8 mouse cellular contexts compared by ENCODE assay signal in the genomic region with DNA sequence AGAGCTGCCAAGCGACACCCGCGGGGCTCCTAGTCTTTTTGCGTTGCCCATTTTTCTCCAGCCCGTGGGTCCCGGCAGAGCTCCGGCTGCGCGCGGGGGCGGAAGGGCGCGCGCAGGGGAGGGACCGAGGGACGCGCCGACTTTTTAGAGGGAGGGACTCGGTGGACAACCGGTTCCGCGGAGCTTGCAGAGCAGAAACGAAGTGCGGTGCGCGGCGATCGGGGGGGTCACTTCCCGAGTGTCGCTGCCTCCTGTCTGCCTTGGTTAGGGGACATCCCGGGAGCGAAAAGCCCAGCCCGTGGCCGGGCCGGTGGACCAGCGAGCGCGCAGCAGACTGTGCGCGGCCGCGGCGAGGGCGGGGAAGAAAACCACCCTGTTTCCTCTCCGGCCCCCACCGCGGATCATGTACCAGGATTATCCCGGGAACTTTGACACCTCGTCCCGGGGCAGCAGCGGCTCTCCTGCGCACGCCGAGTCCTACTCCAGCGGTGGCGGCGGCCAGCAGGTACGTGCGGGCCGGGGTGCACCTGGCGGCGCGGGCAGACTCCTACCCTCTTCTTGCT. TPM values are rescaled to one million over a fixed set of nuclear protein-coding genes. Genes with fewer than 3 reads are reported as not detected.
DNase-seq lines count a peak whose midpoint lies in the region; ATAC-seq and TF ChIP-seq lines count a peak whose summit lies in the region.

No protein-coding gene starts in this region.

- peaks cover 37% of the 10 kb centered on the region for H3K4me1 ChIP-seq in E14TG2a.4 (replicated peaks; ENCODE audit: low read depth, low read length)
- H3K4me1 ChIP-seq in forebrain, embryonic 12.5 days, result peaks cover 30% of the 10 kb centered on the region
- peaks cover 48% of the 10 kb centered on the region for H3K4me1 ChIP-seq in lung, embryonic 15.5 days

- TF ChIP-seq CTCF in E14TG2a.4 (conservative IDR thresholded peaks at IDR 0.05; ENCODE audit: low read length), result no peak

- H3K27me3 ChIP-seq in E14TG2a.4 (ENCODE audit: insufficient read depth, low read length), result peaks cover 69% of the 10 kb centered on the region
- H3K27me3 ChIP-seq in forebrain, embryonic 12.5 days, result peaks cover 75% of the 10 kb centered on the region
- no peaks in the 10 kb centered on the region for H3K27me3 ChIP-seq in lung, embryonic 15.5 days

- peak overlapping the region; percentile 96 for H3K4me2 ChIP-seq in forebrain, embryonic 12.5 days
- peak overlapping the region; percentile 92 for H3K4me2 ChIP-seq in lung, embryonic 15.5 days

- DNase-seq in adrenal gland, postnatal 36 days, result peak; percentile 76 to 83
- DNase-seq in heart, postnatal 10 days, result peak; percentile 86 to 87
- DNase-seq in kidney, postnatal 4 days, result peak; percentile 79 to 86
- peak; percentile 33 for DNase-seq in retina, embryonic 14.5 days (ENCODE audit: low spot score)
- peak; percentile 62 for DNase-seq in thymus, postnatal 4 days

- peak overlapping the region; percentile 63 for H3K9ac ChIP-seq in forebrain, embryonic 12.5 days
- peak overlapping the region; percentile 67 for H3K9ac ChIP-seq in lung, embryonic 15.5 days

- peak overlapping the region; percentile 91 for H3K4me3 ChIP-seq in E14TG2a.4 (replicated peaks; ENCODE audit: low read length)
- H3K4me3 ChIP-seq in forebrain, embryonic 12.5 days (replicated peaks), result peak overlapping the region; percentile 61
- peak overlapping the region; percentile 63 for H3K4me3 ChIP-seq in lung, embryonic 15.5 days

- 0 out of 2 replicates have a peak overlapping the region, but pooled peaks have one; percentile 58 for H3K27ac ChIP-seq in forebrain, embryonic 12.5 days
- peak overlapping the region; percentile 99 for H3K27ac ChIP-seq in lung, embryonic 15.5 days

- intact Hi-C loops in heart, postnatal 10 days (cut with DNase I), result loop anchor here (2.0 to 5.0 kb wide), 2 partner anchors 440 to 524 kb away; partner anchors contain the start of genes Babam2 and Rbks

- H3K9me3 ChIP-seq in E14TG2a.4 (ENCODE audit: low read length), result no peaks in the 10 kb centered on the region
- no peaks in the 10 kb centered on the region for H3K9me3 ChIP-seq in forebrain, embryonic 12.5 days
- H3K9me3 ChIP-seq in lung, embryonic 15.5 days, result no peaks in the 10 kb centered on the region

- no peaks in the 10 kb centered on the region for H3K36me3 ChIP-seq in E14TG2a.4 (ENCODE audit: insufficient read depth, low read length)
- no peaks in the 10 kb centered on the region for H3K36me3 ChIP-seq in forebrain, embryonic 12.5 days (replicated peaks)
- H3K36me3 ChIP-seq in lung, embryonic 15.5 days, result no peaks in the 10 kb centered on the region

- ATAC-seq in forebrain, embryonic 12.5 days (ENCODE audit: low FRiP score), result no peak
- no peak for ATAC-seq in lung, embryonic 15.5 days (ENCODE audit: borderline replicate concordance, extremely low read depth, low FRiP score, low TSS enrichment)

- under 1% methylated on average over 58 of the region's 63 CpGs for whole genome bisulfite sequencing in forebrain, embryonic 12.5 days
- WGBS in lung, embryonic 15.5 days, result under 1% methylated on average over 63 of the region's 63 CpGs

RNA-seq across cellular contexts. Expression of gene Fosl2, which starts 0.8 kb away (rescaled TPM):
- total RNA-seq in adrenal gland, postnatal 36 days (2021), result 100 to 1,000 TPM; 450 to 501 TPM
- polyA plus RNA-seq in forebrain, embryonic 12.5 days (2016; fragmentation: Nextera tagmentation; extraction: Ambion mirVana), result 0.92 and 0.96 TPM in 2 replicates
- total RNA-seq in heart, postnatal 10 days (2021), result 10 to 100 TPM; 21.4 to 22.5 TPM
- 3.3 and 3.6 TPM in 2 replicates for polyA plus RNA-seq in lung, embryonic 15.5 days (2015; fragmentation: Nextera tagmentation; extraction: Ambion mirVana)

Comparison
In these comparisons a context has a peak if more than half of its experiments do, and no peak if none do; other contexts are left out.
1. DNase-seq: peak in every context shown above with its lines; median percentile 86 in heart, postnatal 10 days; 82 in kidney, postnatal 4 days; 80 in adrenal gland, postnatal 36 days; 62 in thymus, postnatal 4 days; 33 in retina, embryonic 14.5 days.
2. RNA of gene Fosl2, which starts 0.8 kb away (total RNA-seq): 450 to 501 TPM in adrenal gland, postnatal 36 days; 21.4 to 22.5 TPM in heart, postnatal 10 days; every median in the first group is over 10 times any median in the second.
3. Peak in every context shown above with its lines, with median percentiles within 50 percentile points of each other: H3K4me3 ChIP-seq.